Mouse (Mus musculus) large intestine, adult 2 months (tissue): ENCODE measurements around the gene Rcl1. TPM values are rescaled to one million over a fixed set of nuclear protein-coding genes. Genes with fewer than 3 reads are reported as not detected.

Source experiments
- DNase-seq: peaks from one replicate; pipeline ENCODE4 v3.0.0-alpha.2; 2012; ENCODE audit warnings: low read depth, low spot score
- WGBS: fragments of 180-500 bp; shearing (Covaris S2); methylation state at CpG from one replicate; pipeline ENCODE4 v1.1.7; 2018; 5-methylcytosine and 5-hydroxymethylcytosine counted together
- polyA plus RNA-seq: library from polyadenylated mRNA; depleted of rRNA; stranded (reverse); fragments of >200 nt; gene quantifications from 2 replicates; pipeline ENCODE4 v1.2.3, GENCODE M21; 2012

The Rcl1 gene
- polyA plus RNA-seq, 1 experiment: 17.5 TPM

DNA sequence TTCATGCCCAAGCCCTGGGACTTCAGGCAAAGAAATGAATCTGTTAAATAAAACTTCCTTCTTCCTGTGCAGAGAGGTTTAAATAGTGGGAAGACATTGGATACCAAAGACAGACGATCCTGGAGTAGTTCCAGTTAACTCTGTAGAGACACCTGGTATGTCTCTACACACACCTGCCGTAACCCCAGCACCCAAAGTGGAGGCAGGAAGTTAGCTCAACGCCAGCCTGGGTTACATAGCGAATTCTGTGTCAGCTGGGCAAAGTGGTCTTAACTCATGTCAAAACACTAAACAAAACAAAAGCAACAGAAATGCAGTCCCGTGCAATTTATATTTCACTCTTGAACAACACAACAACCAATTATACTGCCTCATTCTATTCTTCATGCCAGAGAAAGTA, 5.1 kb downstream of the Rcl1 start:
- DNase-seq: no peak
- WGBS: 81% methylated on average over 5 of the region's 5 CpGs

- WGBS: 67% methylated on average over 8 of the region's 8 CpGs
These were observed 11.5 kb downstream of the Rcl1 start for GRCm38 (mm10) chr19:29112662-29113061.

GRCm38 (mm10) chr19:29113746-29114649, 12.8 kb downstream of the Rcl1 start:
- DNase-seq: no peak
- 92% methylated on average over 10 of the region's 10 CpGs for WGBS

More at GRCm38 (mm10) chr19:29112662-29113061, 11.5 kb downstream of the Rcl1 start:
- DNase-seq: no peak

GRCm38 (mm10) chr19:29116796-29117195, 15.6 kb downstream of the Rcl1 start:
- 86% methylated on average over 6 of the region's 6 CpGs for WGBS
- no peak for DNase-seq

DNA sequence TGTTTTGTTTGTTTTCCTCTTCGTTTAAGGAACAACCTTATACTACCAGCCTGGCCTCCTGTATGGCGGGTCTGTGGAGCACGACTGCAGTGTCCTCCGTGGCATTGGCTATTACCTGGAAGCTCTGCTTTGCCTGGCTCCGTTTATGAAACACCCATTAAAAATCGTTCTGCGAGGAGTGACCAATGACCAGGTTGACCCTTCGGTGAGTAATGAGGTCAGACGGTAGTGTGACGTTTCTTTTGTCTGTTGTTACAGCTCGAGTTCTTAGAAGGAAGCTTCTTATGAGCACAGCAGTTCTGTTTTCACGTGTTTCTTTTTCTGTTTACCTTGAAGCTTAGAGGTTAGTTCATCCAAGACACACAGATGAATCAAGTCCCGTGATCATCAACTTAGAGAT, 17.0 kb downstream of the Rcl1 start:
- 89% methylated on average over 13 of the region's 13 CpGs for WGBS
- no peak for DNase-seq

- WGBS: 93% methylated on average over 6 of the region's 6 CpGs
These were observed 19.1 kb downstream of the Rcl1 start for GRCm38 (mm10) chr19:29120311-29120710.

GRCm38 (mm10) chr19:29121394-29121793, 20.2 kb downstream of the Rcl1 start:
- no peak for DNase-seq
- 79% methylated on average over 9 of the region's 9 CpGs for WGBS

More at GRCm38 (mm10) chr19:29120311-29120710, 19.1 kb downstream of the Rcl1 start:
- DNase-seq: no peak

- WGBS: 78% methylated on average over 13 of the region's 13 CpGs
- no peak for DNase-seq
These were observed 23.9 kb downstream of the Rcl1 start for GRCm38 (mm10) chr19:29124886-29125585.

GRCm38 (mm10) chr19:29126347-29127015, 25.3 kb downstream of the Rcl1 start:
- DNase-seq: no peak
- WGBS: 90% methylated on average over 12 of the region's 12 CpGs

DNA sequence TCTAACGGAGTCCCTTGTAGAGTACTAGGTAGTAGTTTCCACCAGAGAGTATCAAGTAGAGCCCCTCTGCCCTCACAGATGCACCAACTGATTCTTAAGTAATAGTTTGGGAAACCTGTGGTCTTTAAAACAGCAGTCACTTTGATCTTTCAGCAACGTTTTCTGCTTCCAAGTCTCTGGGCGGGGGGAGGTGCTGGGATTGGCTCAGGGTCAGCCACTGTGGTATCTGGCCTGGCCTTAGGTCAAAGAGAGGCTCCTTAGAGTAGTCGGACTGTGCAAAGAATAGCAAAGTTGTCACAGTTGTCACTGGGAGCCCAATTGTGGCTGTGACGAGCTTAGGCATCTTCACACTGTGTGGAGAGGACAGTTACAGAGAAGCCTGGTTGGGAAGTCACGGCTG, 26.2 kb downstream of the Rcl1 start:
- DNase-seq: no peak
- WGBS: 81% methylated on average over 6 of the region's 6 CpGs

DNA sequence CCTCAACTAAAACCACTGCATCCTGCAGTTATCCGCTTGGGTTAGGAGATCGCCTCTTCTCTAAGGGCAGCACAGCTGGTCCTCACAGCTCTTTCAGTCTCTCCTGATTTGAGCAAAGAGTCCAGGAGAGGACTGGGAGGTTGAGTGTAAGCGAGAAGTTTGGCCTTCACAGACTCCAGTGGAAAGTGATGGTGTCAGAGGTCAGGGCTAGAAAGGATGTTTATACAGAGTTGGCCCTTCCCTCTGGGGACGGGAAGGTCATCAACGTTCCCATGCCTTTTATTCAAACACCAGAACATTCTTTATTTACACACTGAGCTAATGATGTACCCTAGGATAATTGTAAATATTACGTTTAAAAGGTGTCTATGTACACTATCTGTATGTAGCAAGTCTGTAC, 27.0 kb downstream of the Rcl1 start:
- 58% methylated on average over 6 of the region's 6 CpGs for WGBS
- no peak for DNase-seq

- 94% methylated on average over 5 of the region's 5 CpGs for WGBS
- no peak for DNase-seq
These were observed 28.4 kb downstream of the Rcl1 start for GRCm38 (mm10) chr19:29129551-29129950.

- DNase-seq: no peak
- 76% methylated on average over 4 of the region's 4 CpGs for WGBS
These were observed 30.0 kb downstream of the Rcl1 start for GRCm38 (mm10) chr19:29131171-29131570.

GRCm38 (mm10) chr19:29134293-29134692, 33.1 kb downstream of the Rcl1 start:
- 81% methylated on average over 11 of the region's 11 CpGs for WGBS
- no peak for DNase-seq

- 91% methylated on average over 11 of the region's 11 CpGs for WGBS
- DNase-seq: no peak
These were observed 34.1 kb downstream of the Rcl1 start for GRCm38 (mm10) chr19:29135172-29135736.

DNA sequence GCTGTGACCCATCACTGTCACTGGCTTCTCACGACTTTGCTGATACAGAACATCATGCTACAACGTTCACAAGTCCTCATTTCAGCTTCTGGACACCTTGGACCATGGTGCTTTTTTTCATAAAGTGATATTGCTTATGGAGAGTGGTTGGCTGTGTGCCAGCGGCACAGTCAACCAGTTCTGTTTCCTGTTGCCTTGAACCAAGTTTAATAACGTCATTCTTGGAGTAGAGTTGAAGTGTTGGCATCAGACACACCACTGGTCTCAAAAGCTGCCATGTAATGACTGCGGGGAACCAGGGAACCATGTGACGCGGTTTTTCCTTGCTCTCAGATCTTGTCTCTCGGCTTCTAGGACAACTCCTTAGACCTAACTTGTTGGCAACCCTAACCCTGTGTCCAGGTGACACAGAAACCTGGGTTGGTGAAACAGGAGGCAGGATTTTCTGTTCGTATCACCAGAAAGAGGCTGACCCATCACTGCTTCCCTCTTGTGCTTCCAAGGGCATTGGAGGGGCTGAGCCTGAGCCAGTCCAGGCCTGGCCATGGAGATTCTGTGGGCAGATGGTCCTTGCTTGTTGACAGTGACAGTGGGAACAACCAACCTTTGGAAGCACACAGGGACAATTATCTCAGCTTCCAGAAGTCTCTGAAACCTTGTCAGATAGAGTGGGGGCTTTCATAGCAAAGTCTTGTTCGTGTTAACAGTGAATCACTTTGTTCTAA, 37.5 kb downstream of the Rcl1 start:
- WGBS: 76% methylated on average over 10 of the region's 10 CpGs

GRCm38 (mm10) chr19:29139699-29140456, 38.7 kb downstream of the Rcl1 start:
- DNase-seq: no peak
- WGBS: 77% methylated on average over 10 of the region's 10 CpGs

More for the DNA sequence above, 37.5 kb downstream of the Rcl1 start:
- no peak for DNase-seq

GRCm38 (mm10) chr19:29140933-29141332, 39.8 kb downstream of the Rcl1 start:
- DNase-seq: no peak
- WGBS: 93% methylated on average over 16 of the region's 16 CpGs

- DNase-seq: no peak
These were observed 41.1 kb downstream of the Rcl1 start for GRCm38 (mm10) chr19:29142307-29142706.

More at GRCm38 (mm10) chr19:29142307-29142706, 41.1 kb downstream of the Rcl1 start:
- WGBS: 85% methylated on average over 6 of the region's 6 CpGs
